Mouse (Mus musculus): Measurements from ENCODE around the gene Glyatl3.

Glyatl3 gene

GRCm38 (mm10) chr17:40914250-40914649, at the start of gene Glyatl3:
Gene Glyatl3, minus strand, starts transcription at chr17:40914350.
- DNase-seq (ENCODE audit: low spot score in 2 of 2), result no peak

GRCm38 (mm10) chr17:40948518-40948917, 34.4 kb upstream of the Glyatl3 start:
- no peak for DNase-seq (ENCODE audit: low spot score in 2 of 2)

GRCm38 (mm10) chr17:40934420-40935231, 20.5 kb upstream of the Glyatl3 start, which contains the start of the genes Mut and Cenpq:
Gene Mut, plus strand, starts transcription at chr17:40934685.
Gene Cenpq, minus strand, starts transcription at chr17:40935047.
- peak; percentile 99 for DNase-seq (ENCODE audit: low spot score in 2 of 2)

GRCm38 (mm10) chr17:40933985-40934384, 19.8 kb upstream of the Glyatl3 start:
- no peak for DNase-seq (ENCODE audit: low spot score in 2 of 2)

GRCm38 (mm10) chr17:40915499-40915898, 1.3 kb upstream of the Glyatl3 start:
- DNase-seq (ENCODE audit: low spot score in 2 of 2), result no peak

GRCm38 (mm10) chr17:40904721-40905154, 9.4 kb downstream of the Glyatl3 start:
- DNase-seq (ENCODE audit: low spot score in 2 of 2), result no peak

- peak in 1 of 2 experiments; percentile 6 for DNase-seq (ENCODE audit: low spot score in 2 of 2)
Observed at GRCm38 (mm10) chr17:40904056-40904597, 10.0 kb downstream of the Glyatl3 start.

GRCm38 (mm10) chr17:40903345-40903744, 10.8 kb downstream of the Glyatl3 start:
- no peak for DNase-seq (ENCODE audit: low spot score in 2 of 2)

GRCm38 (mm10) chr17:40899783-40900363, 14.3 kb downstream of the Glyatl3 start:
- no peak for DNase-seq (ENCODE audit: low spot score in 2 of 2)

GRCm38 (mm10) chr17:40896863-40897262, 17.3 kb downstream of the Glyatl3 start:
- no peak for DNase-seq (ENCODE audit: low spot score in 2 of 2)

GRCm38 (mm10) chr17:40887849-40888536, 26.2 kb downstream of the Glyatl3 start:
- no peak for DNase-seq (ENCODE audit: low spot score in 2 of 2)

- no peak for DNase-seq (ENCODE audit: low spot score in 2 of 2)
Observed at GRCm38 (mm10) chr17:40885155-40885554, 29.0 kb downstream of the Glyatl3 start.

- no peak for DNase-seq (ENCODE audit: low spot score in 2 of 2)
Observed at GRCm38 (mm10) chr17:40882172-40882571, 32.0 kb downstream of the Glyatl3 start.

GRCm38 (mm10) chr17:40879924-40880691, 34.0 kb downstream of the Glyatl3 start, which contains the start of gene 9130008F23Rik:
Gene 9130008F23Rik, minus strand, starts transcription at chr17:40880559.
- DNase-seq (ENCODE audit: low spot score in 2 of 2), result peak; percentile 71 to 74

GRCm38 (mm10) chr17:40879528-40879923, 34.6 kb downstream of the Glyatl3 start:
- DNase-seq (ENCODE audit: low spot score in 2 of 2), result no peak

- no peak for DNase-seq (ENCODE audit: low spot score in 2 of 2)
Observed at GRCm38 (mm10) chr17:40877741-40878140, 36.4 kb downstream of the Glyatl3 start.

GRCm38 (mm10) chr17:40875568-40875967, 38.6 kb downstream of the Glyatl3 start:
- no peak for DNase-seq (ENCODE audit: low spot score in 2 of 2)

GRCm38 (mm10) chr17:40874701-40875100, 39.4 kb downstream of the Glyatl3 start:
- no peak for DNase-seq (ENCODE audit: low spot score in 2 of 2)

GRCm38 (mm10) chr17:40873582-40874011, 40.6 kb downstream of the Glyatl3 start:
- peak; percentile 17 to 31 for DNase-seq (ENCODE audit: low spot score in 2 of 2)

- no peak for DNase-seq (ENCODE audit: low spot score in 2 of 2)
Observed at GRCm38 (mm10) chr17:40872626-40873025, 41.5 kb downstream of the Glyatl3 start.
